Mouse (Mus musculus): ENCODE results near the gene Immp2l. TPM values are rescaled to one million over a fixed set of nuclear protein-coding genes. Genes with fewer than 3 reads are reported as not detected.

Immp2l gene
- polyA plus RNA-seq, 1 experiment from 2014 or later: 8.5 TPM

DNA sequence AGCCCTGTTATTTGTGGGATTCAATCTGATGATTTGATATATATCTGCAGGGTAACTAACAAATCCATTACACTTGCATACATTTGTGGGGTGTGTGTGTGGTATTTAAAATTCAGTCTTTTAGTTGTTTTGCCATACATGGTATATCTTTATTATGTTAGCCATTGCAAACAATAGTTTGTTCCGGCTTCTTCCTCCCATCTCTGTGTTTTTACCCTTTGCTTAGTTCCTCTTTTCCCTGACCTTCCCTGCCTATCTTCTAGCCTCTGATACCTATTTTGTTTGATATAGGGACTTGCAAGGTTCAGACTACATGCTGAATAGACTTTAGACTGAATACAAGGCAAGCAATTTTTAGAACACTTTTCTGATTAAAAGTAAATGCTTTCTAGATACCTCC is 254.0 kb downstream of the Immp2l start:
- Histone ChIP-seq H3K36me3 (no peaks in the 10 kb centered on the region), H3K4me2 (no peak overlapping the region)
- 97% methylated on average over 1 of the region's 1 CpGs for WGBS

DNA sequence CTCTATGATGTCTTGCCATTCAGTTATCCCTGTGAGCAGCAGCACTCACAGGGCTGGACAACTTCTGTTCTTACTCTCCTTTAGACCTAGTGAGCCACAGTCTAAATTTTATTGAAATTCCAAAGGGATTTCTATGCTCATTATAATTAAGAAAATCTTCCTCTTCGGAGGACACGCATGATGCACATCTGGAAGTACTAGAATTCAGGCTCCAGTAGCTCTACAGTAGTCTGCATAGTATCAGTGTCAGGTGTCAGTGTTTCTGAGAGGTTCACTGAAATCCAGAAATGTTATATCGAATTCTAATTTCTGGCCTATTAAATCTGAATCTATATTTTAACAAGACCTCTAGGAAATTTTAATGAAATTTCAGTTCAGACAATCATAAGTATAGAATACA is 265.2 kb downstream of the Immp2l start:
- Histone ChIP-seq H3K27ac (replicated peaks) (no peak overlapping the region), H3K9ac (no peak overlapping the region), H3K27me3 (no peaks in the 10 kb centered on the region), H3K9me3 (no peaks in the 10 kb centered on the region), H3K4me2 (no peak overlapping the region), H3K4me3 (no peak overlapping the region), H3K36me3 (no peaks in the 10 kb centered on the region), H3K4me1 (replicated peaks) (peaks cover 4% of the 10 kb centered on the region; the same call in 1 of the 2 replicates)
- ATAC-seq (ENCODE audit: low read depth): no peak
- 81% methylated on average over 3 of the region's 3 CpGs for WGBS

More for the DNA sequence above, 254.0 kb downstream of the Immp2l start:
- Histone ChIP-seq H3K27ac (replicated peaks) (no peak overlapping the region), H3K9me3 (no peaks in the 10 kb centered on the region; the same call in 1 of the 2 replicates), H3K4me3 (no peak overlapping the region), H3K4me1 (replicated peaks) (no peaks in the 10 kb centered on the region), H3K27me3 (no peaks in the 10 kb centered on the region), H3K9ac (no peak overlapping the region)
- ATAC-seq (ENCODE audit: low read depth): no peak

DNA sequence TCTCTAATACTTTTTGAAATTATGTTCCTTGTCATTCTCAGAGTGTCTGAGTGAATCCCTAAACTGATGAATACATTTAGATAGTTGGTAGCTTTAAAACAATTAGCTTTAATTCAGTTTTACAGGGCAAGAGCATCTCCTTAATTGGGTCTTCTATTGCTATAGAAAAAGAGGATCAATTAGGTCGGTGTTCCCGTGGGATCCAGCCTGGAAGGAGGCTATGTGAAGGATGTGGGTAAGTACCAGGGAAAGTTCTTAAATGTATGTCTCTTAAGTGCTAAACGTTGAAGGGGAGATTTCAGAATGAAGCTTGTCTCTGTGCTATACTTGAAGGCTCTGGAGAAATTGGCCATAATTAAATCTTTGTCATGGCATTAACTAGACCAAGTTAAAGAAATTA is 283.1 kb downstream of the Immp2l start:
- H3K9ac ChIP-seq: no peak overlapping the region
- no peak overlapping the region for H3K27ac ChIP-seq (replicated peaks)
- no peak overlapping the region for H3K4me3 ChIP-seq
- no peaks in the 10 kb centered on the region for H3K36me3 ChIP-seq
- no peak for ATAC-seq (ENCODE audit: low read depth)
- peaks cover 7% of the 10 kb centered on the region for H3K4me1 ChIP-seq (replicated peaks)
- no peaks in the 10 kb centered on the region for H3K9me3 ChIP-seq
- H3K4me2 ChIP-seq: no peak overlapping the region
- no peaks in the 10 kb centered on the region for H3K27me3 ChIP-seq
- 38% methylated on average over 3 of the region's 3 CpGs for WGBS

DNA sequence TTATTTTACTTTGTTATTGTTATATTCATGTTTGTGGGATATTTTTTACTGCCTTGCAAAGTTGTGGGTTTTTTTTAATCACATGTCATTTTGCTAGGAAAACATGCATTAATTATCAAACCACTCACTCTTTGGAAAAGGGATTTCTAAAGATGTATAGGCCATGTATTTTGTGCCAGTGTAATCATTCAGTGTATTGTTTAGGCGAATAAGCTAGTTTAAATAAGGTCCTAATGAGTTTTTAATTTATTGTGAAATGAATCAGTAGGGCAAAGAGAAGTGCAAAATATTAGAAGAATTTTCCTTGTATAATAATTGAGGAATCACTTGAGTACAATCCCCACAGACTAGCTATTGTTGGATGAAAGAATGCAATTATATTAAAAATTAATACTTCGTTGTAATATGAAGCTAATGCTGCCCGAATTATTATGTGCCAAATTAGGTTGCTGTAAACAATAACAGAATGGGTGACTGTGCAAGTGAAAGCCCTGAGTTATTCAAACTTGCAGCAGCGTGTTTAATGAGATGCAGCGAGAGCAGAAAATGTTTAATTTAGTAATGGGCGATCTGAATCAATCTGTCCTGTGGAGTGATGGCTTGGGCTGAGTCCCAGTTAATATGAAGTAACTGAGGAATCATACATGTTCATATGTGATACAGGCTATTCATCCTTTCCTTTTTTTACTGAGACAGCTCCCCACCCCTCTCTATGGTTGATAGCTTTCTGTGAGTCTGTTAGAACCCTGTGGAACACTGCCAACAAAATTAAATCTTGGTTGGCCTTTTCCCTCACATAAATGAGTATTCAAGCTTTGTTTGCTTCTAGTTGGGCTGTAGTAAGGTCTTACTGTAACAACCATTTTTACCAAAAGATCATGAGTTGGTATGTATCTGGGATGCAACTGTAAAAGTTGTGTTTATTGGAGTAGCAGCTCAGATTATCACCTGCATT is 285.1 kb downstream of the Immp2l start:
- peaks cover 7% of the 10 kb centered on the region for H3K4me1 ChIP-seq (replicated peaks)
- no peaks in the 10 kb centered on the region for H3K36me3 ChIP-seq
- no peak overlapping the region for H3K9ac ChIP-seq
- no peak overlapping the region for H3K27ac ChIP-seq (replicated peaks)
- 47% methylated on average over 6 of the region's 6 CpGs for WGBS
- H3K9me3 ChIP-seq: no peaks in the 10 kb centered on the region
- H3K4me2 ChIP-seq: no peak overlapping the region
- peak; percentile 27; the same call in 1 of the 2 replicates for ATAC-seq (ENCODE audit: low read depth)
- no peak overlapping the region for H3K4me3 ChIP-seq
- H3K27me3 ChIP-seq: no peaks in the 10 kb centered on the region

DNA sequence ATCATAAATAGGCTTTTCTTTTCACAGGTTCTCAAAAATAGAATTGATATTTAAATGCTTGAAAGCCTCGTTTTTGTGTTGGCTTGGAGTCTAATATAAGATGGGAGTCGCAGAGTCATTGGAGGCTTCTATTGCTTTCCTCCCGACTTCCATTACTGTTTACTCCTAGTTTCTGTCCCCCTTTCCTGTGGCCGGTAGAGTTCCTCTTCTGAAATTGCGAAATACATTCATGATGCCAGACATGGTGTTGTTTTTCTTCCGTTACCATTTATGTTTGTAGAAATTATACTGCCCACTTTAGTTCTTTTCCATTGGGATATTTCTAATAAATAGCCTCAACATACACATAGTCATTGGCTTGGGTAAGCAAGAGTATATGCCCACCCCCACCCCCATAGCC is 289.5 kb downstream of the Immp2l start:
- no peak for ATAC-seq (ENCODE audit: low read depth)
- Histone ChIP-seq H3K9me3 (no peaks in the 10 kb centered on the region), H3K36me3 (no peaks in the 10 kb centered on the region), H3K9ac (no peak overlapping the region), H3K27me3 (no peaks in the 10 kb centered on the region), H3K4me3 (no peak overlapping the region), H3K27ac (replicated peaks) (no peak overlapping the region), H3K4me2 (no peak overlapping the region), H3K4me1 (replicated peaks) (peaks cover 24% of the 10 kb centered on the region)
- WGBS: 92% methylated on average over 6 of the region's 6 CpGs

DNA sequence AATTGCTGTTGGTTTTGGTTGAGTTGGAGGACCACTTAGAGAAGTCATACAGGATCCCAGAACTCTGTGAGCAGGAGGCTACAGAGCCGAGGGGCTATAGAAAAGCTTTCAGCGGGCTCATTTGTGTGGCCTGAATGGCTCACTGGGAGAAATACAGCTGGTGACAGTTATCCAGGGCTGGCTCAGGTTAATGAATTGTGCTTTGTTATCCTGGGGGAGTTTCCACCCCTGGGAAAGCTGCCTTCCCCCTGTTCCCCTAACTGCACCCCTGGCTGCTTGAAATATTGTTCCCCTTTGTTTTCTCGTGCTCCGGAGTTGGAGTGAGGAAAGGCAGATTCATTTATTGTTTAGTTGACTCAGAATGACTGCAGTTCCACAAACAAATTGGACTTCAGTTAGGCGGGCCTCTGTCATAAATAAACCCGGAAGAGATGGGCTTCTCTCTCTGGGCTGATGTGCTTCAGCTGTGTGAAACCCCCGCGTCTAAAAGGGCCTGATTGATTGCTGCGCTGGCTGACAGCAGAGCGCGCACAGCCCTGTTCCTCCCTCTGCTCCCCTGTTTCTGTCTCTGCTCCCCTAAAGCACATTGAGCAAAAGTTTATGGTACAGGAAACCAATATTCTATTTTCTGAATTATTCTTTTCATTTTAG is 291.0 kb downstream of the Immp2l start:
- WGBS: 1% methylated on average over 11 of the region's 11 CpGs
- peaks cover 17% of the 10 kb centered on the region for H3K4me1 ChIP-seq (replicated peaks)
- no peak overlapping the region for H3K4me3 ChIP-seq
- ATAC-seq (ENCODE audit: low read depth): peak; percentile 90
- H3K27ac ChIP-seq (replicated peaks): peak overlapping the region; percentile 42
- no peaks in the 10 kb centered on the region for H3K27me3 ChIP-seq
- peak overlapping the region; percentile 43 for H3K4me2 ChIP-seq
- H3K9ac ChIP-seq: 0 out of 2 replicates have a peak overlapping the region, but pooled peaks have one; percentile 31
- no peaks in the 10 kb centered on the region for H3K9me3 ChIP-seq
- no peaks in the 10 kb centered on the region for H3K36me3 ChIP-seq

DNA sequence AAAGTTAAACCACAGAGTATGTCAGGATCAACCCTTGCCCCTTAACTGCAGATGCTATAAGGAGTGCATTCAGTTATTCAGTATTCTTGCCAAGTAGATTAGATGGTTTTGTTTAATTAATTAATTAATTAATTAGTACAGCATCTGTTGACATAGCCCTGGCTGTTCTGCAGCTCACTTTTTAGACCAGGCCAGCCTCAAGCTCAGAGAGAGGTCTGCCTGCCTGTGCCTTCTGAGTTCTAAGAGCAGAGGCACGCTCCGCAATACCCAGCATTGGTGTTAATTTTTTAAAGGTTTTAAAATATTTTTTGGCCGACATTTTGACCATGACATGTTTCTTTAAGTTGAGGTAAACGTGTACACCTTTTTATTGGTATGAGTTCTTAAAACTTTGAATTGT is 292.0 kb downstream of the Immp2l start:
- Histone ChIP-seq H3K27ac (replicated peaks) (no peak overlapping the region), H3K4me2 (no peak overlapping the region), H3K9me3 (no peaks in the 10 kb centered on the region), H3K36me3 (no peaks in the 10 kb centered on the region), H3K4me3 (no peak overlapping the region), H3K27me3 (no peaks in the 10 kb centered on the region), H3K9ac (no peak overlapping the region), H3K4me1 (replicated peaks) (peaks cover 17% of the 10 kb centered on the region)
- ATAC-seq (ENCODE audit: low read depth): peak; percentile 9; the same call in 1 of the 2 replicates
- WGBS: 83% methylated on average over 4 of the region's 4 CpGs

DNA sequence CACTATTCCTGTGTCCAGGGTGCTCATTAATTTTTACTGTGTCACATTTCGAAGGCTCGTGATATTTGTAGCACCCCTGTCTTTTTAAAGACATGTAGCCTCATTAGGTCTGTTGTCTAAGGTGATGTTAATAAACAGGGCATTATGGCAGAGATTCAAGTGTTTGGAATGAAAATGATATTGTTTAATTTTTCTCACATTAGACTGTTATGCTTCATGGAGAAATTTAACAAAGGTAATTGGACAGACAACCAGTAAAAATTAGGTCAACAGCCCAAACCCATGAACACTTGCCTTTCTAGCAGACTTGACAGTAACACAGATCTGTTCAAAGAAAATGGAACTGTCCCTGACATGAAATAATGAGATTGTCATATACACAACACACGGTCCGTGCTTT is 292.5 kb downstream of the Immp2l start:
- Histone ChIP-seq H3K36me3 (no peaks in the 10 kb centered on the region), H3K4me2 (no peak overlapping the region), H3K27me3 (no peaks in the 10 kb centered on the region), H3K9ac (no peak overlapping the region), H3K9me3 (no peaks in the 10 kb centered on the region), H3K27ac (replicated peaks) (no peak overlapping the region), H3K4me3 (no peak overlapping the region), H3K4me1 (replicated peaks) (peaks cover 17% of the 10 kb centered on the region)
- 66% methylated on average over 4 of the region's 4 CpGs for WGBS
- ATAC-seq (ENCODE audit: low read depth): no peak

DNA sequence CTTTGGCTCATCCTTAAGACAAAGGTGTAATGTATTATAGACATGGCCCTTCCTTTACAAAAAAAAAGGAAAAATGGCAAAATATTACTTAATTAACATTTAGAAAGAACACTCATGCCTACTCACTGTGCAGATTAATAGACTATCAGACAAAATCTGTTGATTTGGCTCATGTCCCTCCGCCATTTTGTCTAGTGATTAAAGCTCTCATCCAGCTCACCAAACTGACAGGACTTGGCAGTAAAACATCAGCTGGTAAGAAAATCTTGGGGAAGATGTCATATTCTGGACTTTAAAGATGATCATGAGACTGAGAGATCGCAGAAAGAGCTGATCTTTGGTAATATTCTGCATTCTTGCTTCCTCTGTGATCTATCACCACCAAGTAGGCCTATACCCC is 293.5 kb downstream of the Immp2l start:
- Histone ChIP-seq H3K9me3 (no peaks in the 10 kb centered on the region), H3K27ac (replicated peaks) (no peak overlapping the region), H3K4me2 (no peak overlapping the region), H3K27me3 (no peaks in the 10 kb centered on the region), H3K4me3 (no peak overlapping the region), H3K9ac (no peak overlapping the region), H3K36me3 (no peaks in the 10 kb centered on the region), H3K4me1 (replicated peaks) (peaks cover 17% of the 10 kb centered on the region)
- ATAC-seq (ENCODE audit: low read depth): no peak
- 97% methylated on average over 2 of the region's 2 CpGs for WGBS

DNA sequence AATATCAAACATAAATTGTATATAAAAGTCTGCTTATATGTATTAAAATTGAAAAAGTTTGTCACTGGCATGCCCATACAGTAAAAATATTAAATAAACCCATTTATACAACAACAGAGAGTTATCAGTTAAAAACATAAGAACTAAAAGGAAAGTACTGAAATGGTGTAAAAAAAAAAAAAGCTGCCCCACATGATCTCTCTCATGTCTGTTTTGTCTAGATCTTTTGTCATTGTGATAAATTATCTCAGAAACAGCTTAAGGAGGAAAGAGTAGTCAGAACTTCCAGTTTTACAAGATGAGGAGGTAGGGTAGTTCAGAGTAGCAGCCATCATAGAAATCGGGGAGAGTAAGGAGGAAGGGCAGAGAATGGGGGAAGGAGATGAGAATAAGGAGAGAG is 298.1 kb downstream of the Immp2l start:
- no peak for ATAC-seq (ENCODE audit: low read depth)
- H3K4me1 ChIP-seq (replicated peaks): no peaks in the 10 kb centered on the region

DNA sequence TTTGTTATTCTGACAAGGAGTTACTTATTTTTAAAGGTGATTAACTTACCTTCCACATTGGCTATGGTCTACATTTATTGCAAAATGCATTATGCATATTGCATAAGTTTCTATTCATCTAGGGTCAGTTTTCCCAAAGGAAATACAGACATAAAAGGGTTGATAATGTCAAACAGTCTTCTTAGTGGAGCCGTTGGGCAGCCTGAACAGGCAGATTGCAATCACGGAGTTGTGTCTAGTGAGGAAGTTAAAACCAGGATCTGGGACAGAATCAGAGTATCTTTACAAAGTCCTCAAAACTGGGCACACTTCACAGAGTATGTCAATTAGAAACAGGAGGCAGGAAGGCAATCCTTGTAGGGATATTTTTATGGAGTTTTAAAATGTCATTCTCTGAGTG is 300.5 kb downstream of the Immp2l start:
- WGBS: 78% methylated on average over 2 of the region's 2 CpGs
- no peak for ATAC-seq (ENCODE audit: low read depth)
- H3K27ac ChIP-seq (replicated peaks): no peak overlapping the region

More for the DNA sequence above, 298.1 kb downstream of the Immp2l start:
- H3K4me2 ChIP-seq: no peak overlapping the region
- H3K9ac ChIP-seq: no peak overlapping the region
- no peak overlapping the region for H3K27ac ChIP-seq (replicated peaks)
- H3K36me3 ChIP-seq: no peaks in the 10 kb centered on the region
- no peak overlapping the region for H3K4me3 ChIP-seq
- H3K27me3 ChIP-seq: no peaks in the 10 kb centered on the region
- no peaks in the 10 kb centered on the region for H3K9me3 ChIP-seq
- 58% methylated on average over 1 of the region's 1 CpGs for WGBS

DNA sequence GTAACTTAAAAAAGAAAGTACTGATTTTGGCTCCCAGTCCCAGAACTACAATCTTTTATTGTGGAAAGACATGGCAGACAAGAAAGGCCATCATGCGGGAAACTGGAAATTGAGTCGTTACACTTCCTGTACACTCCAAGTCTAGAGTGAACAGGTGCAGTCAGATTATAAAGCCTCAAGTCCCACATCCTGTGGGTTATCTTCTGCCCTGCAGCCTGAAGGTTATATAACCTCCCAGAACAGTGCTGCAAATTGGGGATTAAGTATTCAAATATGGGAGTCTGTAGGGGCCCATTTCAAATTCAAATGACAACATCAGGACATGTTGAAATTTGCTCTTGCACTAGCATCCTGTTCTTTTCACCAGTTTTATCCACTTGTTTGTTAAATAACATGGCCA is 301.9 kb downstream of the Immp2l start:
- ATAC-seq (ENCODE audit: low read depth): no peak
- no peak overlapping the region for H3K27ac ChIP-seq (replicated peaks)
- H3K27me3 ChIP-seq: no peaks in the 10 kb centered on the region
- no peak overlapping the region for H3K9ac ChIP-seq
- no peaks in the 10 kb centered on the region for H3K4me1 ChIP-seq (replicated peaks)
- H3K9me3 ChIP-seq: no peaks in the 10 kb centered on the region
- no peak overlapping the region for H3K4me3 ChIP-seq
- no peaks in the 10 kb centered on the region for H3K36me3 ChIP-seq
- 91% methylated on average over 2 of the region's 2 CpGs for WGBS
- H3K4me2 ChIP-seq: no peak overlapping the region

More for the DNA sequence above, 300.5 kb downstream of the Immp2l start:
- Histone ChIP-seq H3K9me3 (no peaks in the 10 kb centered on the region), H3K4me1 (replicated peaks) (no peaks in the 10 kb centered on the region), H3K27me3 (no peaks in the 10 kb centered on the region), H3K4me3 (no peak overlapping the region), H3K9ac (no peak overlapping the region), H3K36me3 (no peaks in the 10 kb centered on the region), H3K4me2 (no peak overlapping the region)

All from neural tube, embryonic 13.5 days (tissue).